Mouse (Mus musculus) kidney, adult 2 months (tissue): ENCODE data around the gene Bhlhe41.

Experiments
- CTCF ChIP-seq: fragments of 200-500 bp; conservative IDR thresholded peaks from 2 replicates; pipeline ENCODE4 v1.5.1; 2011; ENCODE audit warnings: low read depth, mild to moderate bottlenecking, control low read depth, low read length, moderate library complexity, mixed read lengths; ENCODE audit not compliant: insufficient read depth, insufficient read length
- POLR2A ChIP-seq: fragments of 200-500 bp; IDR thresholded peaks from one replicate; pipeline ENCODE4 v1.6.1; 2011; ENCODE audit warnings: low read depth, low read length, control low read depth

GRCm38 (mm10) chr6:145832927-145833326 is 32.4 kb downstream of the Bhlhe41 start:
- TF ChIP-seq CTCF (no peak), POLR2A (no peak)
